Mouse (Mus musculus): ENCODE measurements around the gene Hnrnpu. TPM values are rescaled to one million over a fixed set of nuclear protein-coding genes. Genes with fewer than 3 reads are reported as not detected.
A peak's percentile ranks its signal among the peaks of the same experiment; 100 is the strongest.

Gene Hnrnpu
- polyA plus RNA-seq, 1 experiment from 2014 or later, result 116 TPM

DNA sequence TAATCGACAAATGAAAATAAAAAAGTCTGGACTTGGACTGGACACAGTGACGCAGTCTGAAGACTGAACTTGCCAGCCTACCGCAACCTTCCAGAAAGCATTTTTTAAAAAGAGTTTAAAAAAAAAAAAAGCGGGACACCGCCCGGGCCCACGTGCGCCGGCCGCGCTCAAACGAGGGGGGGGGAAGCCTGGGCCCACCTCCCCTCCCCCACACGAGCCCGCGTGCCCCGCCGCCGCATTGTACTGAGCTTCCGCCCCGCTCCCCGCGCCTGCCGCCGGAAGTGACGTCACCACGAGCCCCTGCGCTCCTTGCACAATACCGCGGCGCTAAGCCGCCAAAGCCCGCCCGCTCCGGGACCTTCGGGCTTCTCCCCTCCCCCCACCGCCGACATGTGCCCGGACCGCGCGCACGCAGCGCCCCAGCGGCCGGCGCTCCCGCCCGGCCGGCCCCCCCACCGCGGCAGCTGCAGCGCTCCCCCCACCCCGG is 1.3 kb downstream of the Hnrnpu start:
- H3K4me2 ChIP-seq (replicated peaks; ENCODE audit: low read depth, low read length), result peak overlapping the region; percentile 73
- peak overlapping the region; percentile 99 for H3K9ac ChIP-seq (replicated peaks; ENCODE audit: low read depth)
- H3K4me1 ChIP-seq (ENCODE audit: insufficient read depth, low read depth, low read length), result peaks cover 5% of the 10 kb centered on the region; the same call in 1 of the 2 replicates
- WGBS, result under 1% methylated on average over 28 of the region's 53 CpGs
- H3K4me3 ChIP-seq (ENCODE audit: low read depth, low read length), result peak overlapping the region; percentile 100
- TF ChIP-seq EP300 (IDR thresholded peaks at IDR 0.05), result no peak
- TF ChIP-seq CTCF (IDR thresholded peaks at IDR 0.05), result no peak
- no peaks in the 10 kb centered on the region for H3K27me3 ChIP-seq (replicated peaks; ENCODE audit: insufficient read depth, low read length)
- H3K27ac ChIP-seq (ENCODE audit: low read length), result peak overlapping the region; percentile 100
- H3K9me3 ChIP-seq (ENCODE audit: low read length), result no peaks in the 10 kb centered on the region
- DNase-seq (ENCODE audit: low spot score) (peak; percentile 96), ATAC-seq (peak; percentile 86)
- H3K36me3 ChIP-seq (ENCODE audit: insufficient read depth, low read length), result peaks cover 17% of the 10 kb centered on the region; the same call in 1 of the 2 replicates

DNA sequence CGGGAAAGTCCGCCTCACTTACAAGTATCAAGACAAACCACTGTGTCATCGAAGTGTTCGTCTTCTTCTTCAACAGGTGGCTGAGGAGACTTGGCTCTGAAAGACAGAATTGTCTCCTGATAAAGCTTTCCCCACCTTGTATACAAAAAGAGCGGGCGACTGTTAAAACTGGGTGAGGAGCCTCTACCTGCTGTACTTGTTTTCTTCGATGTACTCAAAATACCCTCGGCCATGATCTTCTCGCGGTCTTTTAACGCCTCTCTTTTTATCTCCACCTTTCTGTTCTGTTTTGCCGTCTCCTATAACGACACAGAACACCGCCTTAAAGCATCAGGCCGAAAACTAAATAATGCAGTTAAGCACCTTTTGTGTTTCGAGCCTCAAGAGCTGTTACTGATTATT is 1.7 kb downstream of the Hnrnpu start:
- H3K4me2 ChIP-seq (replicated peaks; ENCODE audit: low read depth, low read length), result peak overlapping the region; percentile 73
- H3K9ac ChIP-seq (replicated peaks; ENCODE audit: low read depth), result peak overlapping the region; percentile 99
- peak overlapping the region; percentile 100 for H3K27ac ChIP-seq (ENCODE audit: low read length)
- no peaks in the 10 kb centered on the region for H3K27me3 ChIP-seq (replicated peaks; ENCODE audit: insufficient read depth, low read length)
- TF ChIP-seq CTCF (IDR thresholded peaks at IDR 0.05), result no peak
- peak; percentile 5; the same call in 1 of the 2 replicates for TF ChIP-seq EP300 (IDR thresholded peaks at IDR 0.05)
- ATAC-seq (no peak), DNase-seq (ENCODE audit: low spot score) (peak; percentile 71)
- H3K36me3 ChIP-seq (ENCODE audit: insufficient read depth, low read length), result peaks cover 22% of the 10 kb centered on the region; the same call in 1 of the 2 replicates
- peaks cover 5% of the 10 kb centered on the region; the same call in 1 of the 2 replicates for H3K4me1 ChIP-seq (ENCODE audit: insufficient read depth, low read depth, low read length)
- WGBS, result under 1% methylated on average over 16 of the region's 16 CpGs
- H3K4me3 ChIP-seq (ENCODE audit: low read depth, low read length), result peak overlapping the region; percentile 100
- no peaks in the 10 kb centered on the region for H3K9me3 ChIP-seq (ENCODE audit: low read length)

DNA sequence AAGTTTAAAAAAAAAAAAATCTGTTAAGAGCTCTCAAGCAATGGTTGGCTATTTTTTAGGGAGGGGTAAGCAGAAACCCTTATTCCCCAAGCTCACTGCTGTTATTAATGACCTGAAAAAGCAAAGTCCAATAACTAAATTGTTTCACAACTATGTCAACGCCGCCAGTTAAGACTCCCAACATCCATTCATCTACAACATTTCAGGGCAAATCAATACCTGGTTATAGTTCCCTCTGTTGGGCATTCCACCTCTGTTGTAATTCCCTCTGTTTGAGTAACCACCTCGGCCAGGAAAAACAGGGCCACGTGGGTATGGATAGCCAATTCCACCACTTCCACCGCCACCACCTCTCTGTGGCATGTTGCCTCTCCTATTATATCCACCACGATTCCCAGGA is 7.7 kb downstream of the Hnrnpu start:
- DNase-seq (ENCODE audit: low spot score) (no peak), ATAC-seq (no peak)
- WGBS, result 54% methylated on average over 6 of the region's 6 CpGs
- Histone ChIP-seq H3K9me3 (ENCODE audit: low read length) (no peaks in the 10 kb centered on the region), H3K36me3 (ENCODE audit: insufficient read depth, low read length) (peaks cover 51% of the 10 kb centered on the region), H3K4me1 (ENCODE audit: insufficient read depth, low read depth, low read length) (peaks cover 5% of the 10 kb centered on the region; the same call in 1 of the 2 replicates), H3K27ac (ENCODE audit: low read length) (no peak overlapping the region), H3K4me2 (replicated peaks; ENCODE audit: low read depth, low read length) (no peak overlapping the region), H3K4me3 (ENCODE audit: low read depth, low read length) (no peak overlapping the region), H3K9ac (replicated peaks; ENCODE audit: low read depth) (no peak overlapping the region), H3K27me3 (replicated peaks; ENCODE audit: insufficient read depth, low read length) (no peaks in the 10 kb centered on the region)
- TF ChIP-seq EP300 (IDR thresholded peaks at IDR 0.05) (no peak), CTCF (IDR thresholded peaks at IDR 0.05) (no peak)

DNA sequence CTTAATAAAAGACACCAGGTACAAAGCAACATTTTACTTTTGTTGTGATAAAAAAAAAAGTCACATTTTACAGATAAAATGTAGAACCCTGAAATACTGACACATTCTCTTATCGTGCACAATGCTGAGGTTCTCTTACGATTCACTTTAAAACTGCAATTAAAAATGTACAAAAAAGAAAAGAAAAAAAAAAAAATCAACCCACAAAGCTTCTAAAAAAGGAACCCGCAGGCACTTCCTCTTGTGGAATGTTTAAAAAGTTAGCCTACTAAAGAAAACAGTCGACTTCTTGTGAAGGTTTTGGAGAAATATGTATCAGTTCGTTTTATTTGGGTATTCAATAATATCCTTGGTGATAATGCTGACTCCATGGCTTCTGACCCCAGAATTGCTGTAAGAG is 8.6 kb downstream of the Hnrnpu start:
- WGBS, result 57% methylated on average over 5 of the region's 5 CpGs
- Histone ChIP-seq H3K4me3 (ENCODE audit: low read depth, low read length) (no peak overlapping the region), H3K27me3 (replicated peaks; ENCODE audit: insufficient read depth, low read length) (no peaks in the 10 kb centered on the region), H3K4me1 (ENCODE audit: insufficient read depth, low read depth, low read length) (no peaks in the 10 kb centered on the region), H3K4me2 (replicated peaks; ENCODE audit: low read depth, low read length) (no peak overlapping the region), H3K9ac (replicated peaks; ENCODE audit: low read depth) (no peak overlapping the region), H3K36me3 (ENCODE audit: insufficient read depth, low read length) (peaks cover 48% of the 10 kb centered on the region), H3K9me3 (ENCODE audit: low read length) (no peaks in the 10 kb centered on the region), H3K27ac (ENCODE audit: low read length) (no peak overlapping the region)
- TF ChIP-seq EP300 (IDR thresholded peaks at IDR 0.05), result no peak
- no peak for TF ChIP-seq CTCF (IDR thresholded peaks at IDR 0.05)
- DNase-seq (ENCODE audit: low spot score) (no peak), ATAC-seq (no peak)

DNA sequence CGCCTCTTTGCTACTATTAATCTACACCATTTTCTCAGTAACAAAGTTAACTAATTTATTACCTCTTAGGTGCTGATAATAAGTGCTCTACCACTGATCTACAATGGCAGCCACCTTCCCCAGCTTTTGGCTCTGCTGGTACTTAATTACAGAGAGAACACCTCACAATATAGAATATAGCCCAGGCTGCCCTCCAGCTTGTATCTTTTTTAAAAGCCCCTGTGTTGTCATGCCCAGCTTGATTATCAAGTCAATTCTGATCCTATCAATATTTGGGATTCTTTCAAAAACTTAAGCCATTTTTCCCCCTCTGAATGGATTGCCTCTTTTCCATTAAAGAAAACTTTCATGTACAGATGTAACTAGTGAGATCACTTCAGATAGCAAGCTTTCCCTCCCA is 10.6 kb downstream of the Hnrnpu start:
- no peaks in the 10 kb centered on the region for H3K9me3 ChIP-seq (ENCODE audit: low read length)
- H3K27me3 ChIP-seq (replicated peaks; ENCODE audit: insufficient read depth, low read length), result no peaks in the 10 kb centered on the region
- DNase-seq (ENCODE audit: low spot score) (no peak), ATAC-seq (no peak)
- no peak overlapping the region for H3K4me3 ChIP-seq (ENCODE audit: low read depth, low read length)
- peaks cover 47% of the 10 kb centered on the region for H3K36me3 ChIP-seq (ENCODE audit: insufficient read depth, low read length)
- H3K4me2 ChIP-seq (replicated peaks; ENCODE audit: low read depth, low read length), result no peak overlapping the region
- H3K27ac ChIP-seq (ENCODE audit: low read length), result no peak overlapping the region
- no peaks in the 10 kb centered on the region for H3K4me1 ChIP-seq (ENCODE audit: insufficient read depth, low read depth, low read length)
- no peak for TF ChIP-seq CTCF (IDR thresholded peaks at IDR 0.05)
- TF ChIP-seq EP300 (IDR thresholded peaks at IDR 0.05), result no peak
- WGBS, result 81% methylated on average over 1 of the region's 1 CpGs
- H3K9ac ChIP-seq (replicated peaks; ENCODE audit: low read depth), result no peak overlapping the region

DNA sequence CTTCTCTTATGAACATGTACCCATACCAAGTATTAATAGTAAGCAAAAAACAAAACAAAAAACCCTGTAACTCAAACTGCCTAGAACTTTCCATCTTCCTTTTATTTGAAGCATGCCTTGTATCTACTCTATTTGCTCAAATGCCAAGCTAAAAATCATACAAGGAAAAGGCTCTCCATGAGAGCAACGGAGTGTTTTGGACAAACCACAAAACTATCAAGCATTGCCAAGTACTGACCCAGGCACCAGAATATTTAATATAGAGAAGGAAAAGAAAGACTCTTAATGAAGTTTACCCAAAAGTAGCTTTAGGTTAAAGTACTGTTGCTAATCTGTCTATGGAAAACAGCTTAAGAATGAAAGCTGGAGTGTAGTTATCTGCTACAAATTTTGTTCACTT is 11.2 kb downstream of the Hnrnpu start:
- WGBS, result 61% methylated on average over 1 of the region's 1 CpGs
- ATAC-seq (no peak), DNase-seq (ENCODE audit: low spot score) (no peak)
- Histone ChIP-seq H3K27ac (ENCODE audit: low read length) (no peak overlapping the region), H3K4me1 (ENCODE audit: insufficient read depth, low read depth, low read length) (no peaks in the 10 kb centered on the region; the same call in 1 of the 2 replicates), H3K9me3 (ENCODE audit: low read length) (no peaks in the 10 kb centered on the region), H3K4me2 (replicated peaks; ENCODE audit: low read depth, low read length) (no peak overlapping the region), H3K27me3 (replicated peaks; ENCODE audit: insufficient read depth, low read length) (no peaks in the 10 kb centered on the region), H3K9ac (replicated peaks; ENCODE audit: low read depth) (no peak overlapping the region), H3K36me3 (ENCODE audit: insufficient read depth, low read length) (peaks cover 43% of the 10 kb centered on the region), H3K4me3 (ENCODE audit: low read depth, low read length) (no peak overlapping the region)
- TF ChIP-seq CTCF (IDR thresholded peaks at IDR 0.05), result no peak
- TF ChIP-seq EP300 (IDR thresholded peaks at IDR 0.05), result no peak
